Mouse (Mus musculus) hindbrain, postnatal 0 days (tissue): ENCODE data around the gene Mmp14. TPM values are rescaled to one million over a fixed set of nuclear protein-coding genes. Genes with fewer than 3 reads are reported as not detected.

ENCODE experiments used
- ATAC-seq: fragments of 200-750 bp; cut with Nextera tagmentation; 2 replicates; pipeline ENCODE4 v1.8.0; 2017; ENCODE audit warnings: mild to moderate bottlenecking, moderate TSS enrichment, moderate library complexity
- DNase-seq: peaks from one replicate; pipeline ENCODE4 v3.0.0-alpha.2; 2015; ENCODE audit warnings: low spot score
- H3K27ac ChIP-seq: fragments of 300-500 bp; sonication (generic); 2 replicates; pipeline ENCODE4 v1.5.1; 2014; ENCODE audit warnings: mild to moderate bottlenecking
- H3K27me3 ChIP-seq: fragments of 300-500 bp; sonication (generic); 2 replicates; pipeline ENCODE4 v1.6.1; 2014; ENCODE audit warnings: low read length, mixed read lengths; ENCODE audit not compliant: insufficient read depth
- H3K36me3 ChIP-seq: fragments of 300-500 bp; sonication (generic); 2 replicates; pipeline ENCODE4 v1.6.1; 2014; ENCODE audit warnings: low read length, mixed read lengths; ENCODE audit not compliant: insufficient read depth
- H3K4me1 ChIP-seq: fragments of 300-500 bp; sonication (generic); 2 replicates; pipeline ENCODE4 v1.6.1; 2014; ENCODE audit warnings: antibody characterized with exemption, low read length, mixed read lengths; ENCODE audit not compliant: insufficient read depth
- H3K4me2 ChIP-seq: fragments of 300-500 bp; sonication (generic); 2 replicates; pipeline ENCODE4 v1.6.1; 2014; ENCODE audit warnings: low read depth, mild to moderate bottlenecking, low read length, moderate library complexity, mixed read lengths
- H3K4me3 ChIP-seq: fragments of 300-500 bp; sonication (generic); 2 replicates; pipeline ENCODE4 v1.5.1; 2014; ENCODE audit warnings: low read length
- H3K9ac ChIP-seq: fragments of 300-500 bp; sonication (generic); replicated peaks from 2 replicates; pipeline ENCODE4 v1.6.1; 2014; ENCODE audit warnings: mild to moderate bottlenecking, low read length, moderate library complexity, mixed read lengths
- H3K9me3 ChIP-seq: fragments of 300-500 bp; sonication (generic); 2 replicates; pipeline ENCODE4 v1.6.1; 2016; ENCODE audit warnings: low read length, mixed read lengths
- CTCF ChIP-seq: IDR thresholded peaks from 2 replicates; pipeline ENCODE4 v1.5.1; 2016; ENCODE audit warnings: antibody characterized with exemption, control low read depth, low read depth
- WGBS: fragments of 180-500 bp; shearing (Covaris S2); extraction: QIAGEN DNeasy Blood & Tissue Kit; methylation state at CpG from one replicate; pipeline ENCODE4 v1.1.7; 2014; 5-methylcytosine and 5-hydroxymethylcytosine counted together
- polyA plus RNA-seq: library from polyadenylated mRNA; unstranded; fragments of >200 nt; fragmentation: Nextera tagmentation; extraction: Ambion mirVana; gene quantifications from 2 replicates; pipeline ENCODE4 v1.2.1, GENCODE M21; 2015
- total RNA-seq: library from RNA; depleted of rRNA; stranded (reverse); fragments of >200 nt; gene quantifications from 2 replicates; pipeline ENCODE4 v1.2.3, GENCODE M21; 2014

Mmp14 gene
- total and polyA plus RNA-seq, 2 experiments from 2014 or later, result 47.2 to 53.3 TPM

DNA sequence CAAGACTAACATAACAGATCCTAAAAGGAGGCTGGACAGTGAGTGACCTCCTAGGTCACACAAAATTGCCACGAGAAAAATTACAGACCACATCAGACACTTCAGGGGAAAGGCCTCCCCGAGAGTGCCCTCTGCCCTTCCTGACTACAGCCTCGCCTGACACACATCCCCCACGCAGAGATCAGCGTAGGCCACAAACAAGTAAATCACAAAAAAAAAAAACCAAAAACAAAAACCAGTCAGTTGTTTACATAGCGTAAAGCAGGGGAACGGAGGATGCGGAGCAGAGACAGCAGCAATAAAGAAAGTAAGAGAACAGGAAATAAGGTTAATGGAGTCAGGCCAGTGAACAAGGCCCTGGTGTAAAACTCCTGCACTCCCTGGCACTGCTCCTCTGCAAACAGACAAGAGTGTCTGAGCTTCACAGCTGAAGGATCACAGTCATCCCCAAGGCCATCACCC, 32.5 kb upstream of the Mmp14 start:
- no peak overlapping the region for H3K4me2 ChIP-seq

DNA sequence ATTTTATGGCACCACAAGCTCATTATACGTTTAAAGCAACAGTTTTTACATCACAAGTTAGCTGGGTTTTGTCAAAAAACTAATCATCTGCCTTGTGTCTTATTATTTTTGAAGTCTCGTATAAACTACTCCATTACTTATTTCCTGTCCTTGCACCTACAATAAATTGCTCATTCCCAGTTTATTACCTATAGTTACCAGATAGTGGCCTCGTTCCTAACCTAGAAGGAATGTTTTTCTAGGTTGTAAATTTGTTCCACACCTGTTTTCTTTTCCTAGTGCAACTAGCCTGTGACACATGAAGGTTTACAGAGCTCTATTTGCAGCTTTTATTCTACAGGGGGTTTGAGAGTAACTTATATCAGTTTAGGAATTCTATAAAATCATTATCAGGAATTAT, 29.7 kb upstream of the Mmp14 start:
- no peak for ATAC-seq
- H3K4me2 ChIP-seq, result no peak overlapping the region
- no peak for TF ChIP-seq CTCF
- DNase-seq, result no peak
- no peaks in the 10 kb centered on the region for H3K36me3 ChIP-seq
- H3K4me1 ChIP-seq, result no peaks in the 10 kb centered on the region
- WGBS, result 78% methylated on average over 3 of the region's 3 CpGs
- no peak overlapping the region for H3K4me3 ChIP-seq
- no peaks in the 10 kb centered on the region for H3K27me3 ChIP-seq
- H3K27ac ChIP-seq, result no peak overlapping the region
- no peaks in the 10 kb centered on the region for H3K9me3 ChIP-seq
- H3K9ac ChIP-seq, result no peak overlapping the region

More for the DNA sequence above, 32.5 kb upstream of the Mmp14 start:
- DNase-seq, result no peak
- H3K9me3 ChIP-seq, result no peaks in the 10 kb centered on the region
- no peak for ATAC-seq
- no peak overlapping the region for H3K4me3 ChIP-seq
- H3K9ac ChIP-seq, result no peak overlapping the region
- H3K4me1 ChIP-seq, result no peaks in the 10 kb centered on the region
- no peaks in the 10 kb centered on the region for H3K27me3 ChIP-seq
- no peaks in the 10 kb centered on the region for H3K36me3 ChIP-seq
- no peak for TF ChIP-seq CTCF
- no peak overlapping the region for H3K27ac ChIP-seq
- WGBS, result 58% methylated on average over 8 of the region's 8 CpGs

DNA sequence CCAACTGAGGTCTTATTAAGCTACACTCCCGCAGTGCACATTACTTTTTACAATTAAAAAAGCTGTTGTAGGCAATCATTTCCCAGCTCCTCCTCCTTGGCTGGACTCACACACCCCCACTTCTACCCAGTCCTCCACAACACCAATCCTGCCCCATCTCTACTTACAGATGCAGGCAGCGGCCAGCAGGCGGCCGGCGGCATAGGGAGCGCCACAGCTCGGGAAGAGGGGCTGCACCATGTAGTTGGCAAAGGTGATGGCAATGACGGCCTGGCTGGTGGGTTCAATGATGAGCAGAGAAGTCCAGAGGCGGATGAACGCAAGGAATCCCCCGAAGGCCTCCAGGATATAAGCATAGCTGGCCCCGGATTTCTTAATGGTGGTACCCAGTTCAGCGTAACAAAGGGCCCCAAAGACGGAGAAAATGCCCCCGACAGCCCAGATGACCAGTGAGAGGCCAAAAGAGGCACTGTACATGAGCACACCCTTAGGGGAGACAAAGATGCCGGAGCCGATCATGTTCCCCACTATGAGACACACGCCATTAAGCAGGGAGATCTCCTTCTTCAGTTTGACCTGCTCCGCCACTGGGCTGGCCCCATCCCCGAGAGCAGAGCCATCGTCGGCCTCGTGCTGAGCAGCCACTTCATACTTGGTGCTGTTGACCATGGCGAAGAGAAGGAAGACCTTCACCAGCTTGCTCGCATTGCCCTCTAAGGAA, 22.9 kb upstream of the Mmp14 start:
- WGBS, result 79% methylated on average over 25 of the region's 25 CpGs
- Histone ChIP-seq H3K27me3 (no peaks in the 10 kb centered on the region), H3K4me3 (no peak overlapping the region), H3K9me3 (no peaks in the 10 kb centered on the region), H3K36me3 (no peaks in the 10 kb centered on the region), H3K9ac (no peak overlapping the region), H3K4me1 (no peaks in the 10 kb centered on the region), H3K4me2 (no peak overlapping the region), H3K27ac (no peak overlapping the region)
- TF ChIP-seq CTCF, result peak; percentile 36
- ATAC-seq (no peak), DNase-seq (no peak)

DNA sequence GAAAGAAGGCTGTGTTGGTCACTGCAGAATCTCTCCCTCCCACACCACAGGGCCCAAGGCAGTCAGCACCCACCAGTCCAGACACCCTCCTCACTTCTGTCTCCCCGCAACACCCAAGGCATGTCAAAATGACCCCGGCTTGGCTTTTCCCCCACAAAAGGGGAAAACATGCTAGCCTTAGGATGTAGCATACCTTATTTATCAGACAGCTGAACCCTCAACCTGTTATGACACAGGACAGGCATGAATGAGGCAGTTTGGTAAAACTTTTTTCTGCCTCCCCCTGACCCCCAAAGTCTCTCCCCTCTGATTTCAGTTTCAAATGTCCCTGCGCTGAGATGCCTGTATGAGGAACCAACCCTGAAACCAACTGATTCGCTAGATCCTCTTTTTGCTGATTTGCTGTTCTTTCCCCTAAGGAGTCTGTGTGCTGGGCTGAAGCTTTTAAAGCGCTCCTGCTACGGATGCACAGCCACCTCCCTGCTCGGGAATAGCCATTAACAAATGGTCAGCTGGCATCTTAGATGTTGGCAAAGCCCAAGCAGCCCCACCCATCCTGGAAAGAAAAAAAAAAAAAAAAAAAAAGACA, 22.3 kb upstream of the Mmp14 start:
- H3K9ac ChIP-seq, result no peak overlapping the region
- H3K4me1 ChIP-seq, result no peaks in the 10 kb centered on the region
- ATAC-seq, result no peak
- no peak for TF ChIP-seq CTCF
- 69% methylated on average over 7 of the region's 7 CpGs for WGBS
- H3K27me3 ChIP-seq, result no peaks in the 10 kb centered on the region
- no peak overlapping the region for H3K4me3 ChIP-seq
- H3K36me3 ChIP-seq, result no peaks in the 10 kb centered on the region
- no peak overlapping the region for H3K4me2 ChIP-seq
- no peak overlapping the region for H3K27ac ChIP-seq
- DNase-seq, result no peak
- H3K9me3 ChIP-seq, result no peaks in the 10 kb centered on the region

DNA sequence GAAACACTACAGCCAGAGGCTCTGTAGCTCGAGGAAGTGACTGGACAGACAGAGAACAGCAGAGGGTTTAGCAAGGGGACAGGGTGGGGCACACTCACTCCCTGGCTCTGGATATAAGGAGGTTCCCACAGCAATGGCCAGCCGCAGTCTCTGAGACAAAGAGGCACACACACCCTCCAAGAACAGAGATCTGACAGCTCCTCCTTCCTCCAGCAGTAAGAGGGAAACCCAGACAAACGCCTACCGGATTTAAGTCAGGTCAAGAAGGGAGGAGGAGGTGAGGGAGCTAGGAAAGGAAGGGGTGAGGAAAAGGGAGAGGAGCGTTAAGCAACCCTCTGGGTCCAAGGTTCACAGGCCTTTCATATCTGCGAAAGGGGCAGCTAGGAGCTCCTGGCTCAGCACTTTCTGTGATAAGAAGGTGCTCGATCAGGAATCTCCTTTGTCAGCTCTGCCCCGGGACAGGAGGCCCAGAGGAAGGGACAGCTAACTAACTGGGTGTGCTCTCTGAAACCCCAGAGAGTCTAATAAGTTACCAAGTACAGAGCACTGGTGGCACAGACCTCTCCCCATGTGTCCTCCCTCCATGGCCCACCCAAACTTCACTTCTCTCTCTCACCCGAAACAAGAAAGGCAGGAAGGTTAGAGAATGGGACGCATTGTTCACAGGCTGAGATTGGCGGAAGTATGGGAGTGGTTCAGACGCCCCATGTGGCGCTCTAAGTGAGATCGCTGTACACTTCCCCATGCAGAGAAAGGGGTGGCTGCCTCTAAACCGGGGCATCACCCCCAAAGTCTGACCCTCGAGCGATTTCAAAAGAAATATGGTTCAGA, 21.2 kb upstream of the Mmp14 start:
- no peaks in the 10 kb centered on the region for H3K9me3 ChIP-seq
- H3K36me3 ChIP-seq, result no peaks in the 10 kb centered on the region
- H3K4me2 ChIP-seq, result 0 out of 2 replicates have a peak overlapping the region, but pooled peaks have one; percentile 0
- no peaks in the 10 kb centered on the region for H3K4me1 ChIP-seq
- ATAC-seq (no peak), DNase-seq (no peak)
- no peak for TF ChIP-seq CTCF
- no peaks in the 10 kb centered on the region for H3K27me3 ChIP-seq
- peak overlapping the region; percentile 48; the same call in 1 of the 2 replicates for H3K27ac ChIP-seq
- WGBS, result 45% methylated on average over 17 of the region's 17 CpGs
- 0 out of 2 replicates have a peak overlapping the region, but pooled peaks have one; percentile 9 for H3K9ac ChIP-seq
- H3K4me3 ChIP-seq, result no peak overlapping the region

DNA sequence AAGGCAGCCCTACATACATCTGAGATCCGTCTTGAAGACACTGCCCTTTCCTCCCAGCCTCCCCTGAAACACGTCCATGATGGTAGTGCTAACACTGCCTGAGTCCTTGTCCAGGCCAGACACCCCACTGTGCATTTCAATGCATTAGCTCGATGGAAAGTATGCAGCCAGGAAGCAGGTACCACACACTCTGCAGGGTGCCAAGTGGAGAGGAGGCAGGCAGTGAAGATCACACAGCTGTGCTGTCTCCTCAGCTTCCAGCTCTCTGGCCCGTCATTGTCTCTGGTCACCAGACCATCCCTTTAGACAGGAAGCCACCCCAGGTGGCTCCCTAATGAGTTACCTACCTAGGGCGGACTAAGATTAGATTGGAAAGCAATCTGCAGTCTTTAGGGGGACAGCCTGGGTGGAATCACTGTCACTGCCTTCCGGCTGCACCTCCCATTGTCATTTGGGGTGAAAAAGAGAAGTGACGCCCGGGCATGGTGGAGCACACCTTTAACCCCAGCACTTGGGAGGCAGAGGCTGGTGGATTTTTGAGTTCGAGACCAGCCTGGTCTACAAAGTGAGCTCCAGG, 19.3 kb upstream of the Mmp14 start:
- Histone ChIP-seq H3K27ac (no peak overlapping the region), H3K4me1 (no peaks in the 10 kb centered on the region), H3K9ac (no peak overlapping the region), H3K27me3 (no peaks in the 10 kb centered on the region), H3K4me3 (no peak overlapping the region), H3K4me2 (no peak overlapping the region), H3K9me3 (no peaks in the 10 kb centered on the region), H3K36me3 (no peaks in the 10 kb centered on the region)
- TF ChIP-seq CTCF, result no peak
- ATAC-seq, result no peak
- DNase-seq, result no peak
- WGBS, result 42% methylated on average over 9 of the region's 9 CpGs
